Mouse (Mus musculus) G1E (cell line): ENCODE measurements at regions not wholly inside any gene's neighbourhood (a gene's known extent, or its start where the extent isn't known, plus 50 kb on each side); places are given as distances from the start of the nearest gene placed in this dataset.

Experiments
- ATAC-seq: 2 replicates; pipeline ENCODE4 v1.8.0; 2016; ENCODE audit warnings: mild to moderate bottlenecking; ENCODE audit not compliant: insufficient number of reproducible peaks, poor library complexity, low FRiP score, severe bottlenecking; ENCODE audit errors: extremely low read depth
- DNase-seq: peaks from one replicate; pipeline ENCODE4 v3.0.0; 2012; ENCODE audit warnings: low spot score
- H3K27me3 ChIP-seq: 2 replicates; pipeline ENCODE4 v1.6.1; 2012; ENCODE audit warnings: mild to moderate bottlenecking, low read length, inconsistent platforms; ENCODE audit not compliant: insufficient read depth
- H3K36me3 ChIP-seq: replicated peaks from 2 replicates; pipeline ENCODE3; 2012; ENCODE audit warnings: mild to moderate bottlenecking, inconsistent platforms
- H3K4me1 ChIP-seq: 2 replicates; pipeline ENCODE4 v1.6.1; 2012; ENCODE audit warnings: low read depth, low read length, inconsistent platforms, mixed read lengths; ENCODE audit not compliant: insufficient read depth
- H3K4me3 ChIP-seq: 2 replicates; pipeline ENCODE4 v1.5.1; 2012; ENCODE audit warnings: low read depth, mild to moderate bottlenecking, inconsistent platforms, low read length, moderate library complexity, mixed read lengths
- H3K9me3 ChIP-seq: replicated peaks from 2 replicates; pipeline ENCODE4 v1.6.1; 2012; ENCODE audit warnings: inconsistent platforms
- CTCF ChIP-seq: IDR thresholded peaks from 2 replicates; pipeline ENCODE4 v1.5.1; 2012; ENCODE audit warnings: low read depth, low read length, inconsistent platforms, mixed read lengths
- GATA1 ChIP-seq: IDR thresholded peaks from 2 replicates; pipeline ENCODE4 v1.6.1; 2012; ENCODE audit warnings: borderline replicate concordance, low read length, inconsistent platforms, mixed read lengths
- GATA2 ChIP-seq: IDR thresholded peaks from 2 replicates; pipeline ENCODE4 v1.6.1; 2012; ENCODE audit warnings: low read depth, low read length, inconsistent platforms, borderline replicate concordance
- POLR2AphosphoS5 ChIP-seq: IDR thresholded peaks from 2 replicates; pipeline ENCODE4 v1.6.1; 2012; ENCODE audit warnings: low read depth, low read length, inconsistent platforms; ENCODE audit not compliant: insufficient replicate concordance
- TAL1 ChIP-seq: conservative IDR thresholded peaks from 2 replicates; pipeline ENCODE4 v1.6.1; 2012; ENCODE audit warnings: low read depth, low read length, inconsistent platforms, mixed read lengths

DNA sequence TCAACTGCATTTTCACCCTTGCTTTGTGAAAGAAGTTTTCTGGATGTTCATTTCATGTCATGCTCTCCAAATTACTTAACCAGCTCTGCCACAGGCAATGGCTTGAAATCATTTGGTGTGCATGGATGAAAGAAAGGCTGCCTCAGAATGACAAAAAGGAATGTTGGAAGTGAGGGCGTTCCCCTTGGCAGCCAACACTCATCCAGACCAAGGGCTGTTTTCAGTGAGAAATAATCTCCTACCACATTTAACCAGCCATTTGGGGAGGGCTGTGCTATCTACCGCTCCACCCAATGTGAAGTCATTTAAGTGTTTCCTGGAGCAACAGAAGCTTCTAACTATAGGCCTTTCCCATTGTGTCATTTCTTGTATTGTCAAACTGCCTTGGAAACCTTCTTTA, 650.8 kb downstream of the Fat4 start:
- H3K4me1 ChIP-seq: no peaks in the 10 kb centered on the region
- H3K27me3 ChIP-seq: no peaks in the 10 kb centered on the region
- no peaks in the 10 kb centered on the region for H3K9me3 ChIP-seq
- no peaks in the 10 kb centered on the region for H3K36me3 ChIP-seq
- ATAC-seq (no peak), DNase-seq (no peak)
- TF ChIP-seq TAL1 (no peak), GATA2 (no peak), POLR2AphosphoS5 (no peak), GATA1 (no peak), CTCF (no peak)
- H3K4me3 ChIP-seq: no peak overlapping the region

DNA sequence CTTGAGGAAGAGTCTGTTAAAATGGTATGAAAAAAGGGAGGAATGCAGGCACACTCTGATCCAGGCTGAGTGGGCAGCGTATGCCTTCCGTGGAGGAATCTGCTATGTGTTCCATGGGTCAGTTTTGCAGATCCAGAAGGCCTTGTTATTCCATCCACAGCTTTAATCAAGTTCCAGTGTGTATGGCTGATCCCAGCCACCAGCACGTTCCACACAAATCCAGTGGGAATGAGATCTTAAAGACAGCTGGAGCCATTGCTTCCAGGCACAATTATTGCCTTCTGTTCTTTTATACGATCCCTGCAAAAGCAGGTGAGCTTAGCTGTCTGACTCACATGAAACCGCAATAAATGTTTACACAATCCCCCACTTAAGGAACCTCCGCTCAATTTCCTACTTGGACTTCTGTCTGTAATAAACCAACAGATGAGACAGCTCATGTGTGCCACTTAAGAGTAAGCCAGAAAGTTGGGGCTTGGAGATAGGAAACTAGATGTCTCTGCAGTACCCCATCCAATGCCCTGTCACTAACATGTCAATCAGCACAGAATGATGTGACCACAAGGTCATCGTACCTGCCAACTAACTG, 653.9 kb downstream of the Fat4 start:
- Histone ChIP-seq H3K4me3 (no peak overlapping the region), H3K4me1 (no peaks in the 10 kb centered on the region), H3K36me3 (no peaks in the 10 kb centered on the region), H3K9me3 (no peaks in the 10 kb centered on the region), H3K27me3 (no peaks in the 10 kb centered on the region)
- TF ChIP-seq GATA2 (no peak), GATA1 (no peak), POLR2AphosphoS5 (no peak), TAL1 (no peak)
- no peak for DNase-seq
- ATAC-seq: no peak

DNA sequence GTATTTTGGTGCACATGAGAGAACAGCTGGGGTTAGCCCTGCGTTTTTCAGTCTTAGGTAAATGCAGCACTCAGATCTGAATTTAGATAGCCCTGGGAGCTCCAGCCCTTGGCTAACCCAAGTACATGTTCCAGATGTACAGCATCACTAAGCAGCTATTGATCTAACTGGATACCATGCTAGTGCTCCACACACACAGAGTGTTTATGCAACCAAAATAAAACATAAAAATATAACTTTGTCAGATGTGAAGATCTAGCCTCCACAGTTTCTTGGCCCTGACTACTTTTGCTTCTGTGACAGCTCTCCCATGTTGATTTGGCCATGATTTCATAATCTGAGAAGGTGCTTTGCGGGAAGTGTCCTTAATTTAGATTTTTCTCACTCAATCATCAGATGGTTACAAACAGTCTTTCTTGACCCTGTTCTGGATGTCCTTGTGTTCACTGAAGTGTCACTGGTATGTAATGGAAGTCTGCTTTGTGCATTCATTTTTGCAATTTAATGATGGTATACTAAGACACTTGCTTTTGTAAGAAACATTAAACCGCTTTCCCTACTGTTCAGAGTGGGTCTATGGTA, 672.8 kb downstream of the Fat4 start:
- H3K27me3 ChIP-seq: no peaks in the 10 kb centered on the region
- H3K9me3 ChIP-seq: no peaks in the 10 kb centered on the region
- DNase-seq: no peak
- TF ChIP-seq TAL1 (no peak), GATA1 (no peak), CTCF (no peak), GATA2 (no peak), POLR2AphosphoS5 (no peak)
- H3K36me3 ChIP-seq: no peaks in the 10 kb centered on the region
- no peak overlapping the region for H3K4me3 ChIP-seq
- ATAC-seq: no peak
- no peaks in the 10 kb centered on the region for H3K4me1 ChIP-seq

DNA sequence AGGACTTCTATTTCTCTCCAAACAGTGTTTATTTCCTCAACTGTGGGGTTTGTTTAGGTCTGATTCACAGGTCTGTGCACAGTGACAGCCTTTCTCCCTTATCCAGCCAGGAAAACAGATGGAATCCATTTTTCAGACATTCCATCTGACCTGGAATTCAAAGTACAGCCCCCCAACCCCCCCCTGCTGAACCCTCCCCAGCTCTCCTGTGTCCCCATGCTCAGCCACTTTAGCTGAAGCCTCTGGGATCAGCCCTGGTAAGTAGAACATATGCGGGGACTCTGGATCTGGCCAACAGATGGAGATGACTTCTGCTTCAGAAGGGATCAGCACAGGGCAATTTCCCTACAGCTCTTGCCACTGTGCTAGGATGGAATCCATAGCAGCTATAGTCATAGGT, 674.2 kb downstream of the Fat4 start:
- DNase-seq (no peak), ATAC-seq (no peak)
- Histone ChIP-seq H3K4me1 (no peaks in the 10 kb centered on the region), H3K27me3 (no peaks in the 10 kb centered on the region), H3K9me3 (no peaks in the 10 kb centered on the region), H3K4me3 (no peak overlapping the region), H3K36me3 (no peaks in the 10 kb centered on the region)
- TF ChIP-seq GATA1: no peak
- no peak for TF ChIP-seq CTCF
- TF ChIP-seq TAL1: no peak
- no peak for TF ChIP-seq POLR2AphosphoS5
- TF ChIP-seq GATA2: no peak

DNA sequence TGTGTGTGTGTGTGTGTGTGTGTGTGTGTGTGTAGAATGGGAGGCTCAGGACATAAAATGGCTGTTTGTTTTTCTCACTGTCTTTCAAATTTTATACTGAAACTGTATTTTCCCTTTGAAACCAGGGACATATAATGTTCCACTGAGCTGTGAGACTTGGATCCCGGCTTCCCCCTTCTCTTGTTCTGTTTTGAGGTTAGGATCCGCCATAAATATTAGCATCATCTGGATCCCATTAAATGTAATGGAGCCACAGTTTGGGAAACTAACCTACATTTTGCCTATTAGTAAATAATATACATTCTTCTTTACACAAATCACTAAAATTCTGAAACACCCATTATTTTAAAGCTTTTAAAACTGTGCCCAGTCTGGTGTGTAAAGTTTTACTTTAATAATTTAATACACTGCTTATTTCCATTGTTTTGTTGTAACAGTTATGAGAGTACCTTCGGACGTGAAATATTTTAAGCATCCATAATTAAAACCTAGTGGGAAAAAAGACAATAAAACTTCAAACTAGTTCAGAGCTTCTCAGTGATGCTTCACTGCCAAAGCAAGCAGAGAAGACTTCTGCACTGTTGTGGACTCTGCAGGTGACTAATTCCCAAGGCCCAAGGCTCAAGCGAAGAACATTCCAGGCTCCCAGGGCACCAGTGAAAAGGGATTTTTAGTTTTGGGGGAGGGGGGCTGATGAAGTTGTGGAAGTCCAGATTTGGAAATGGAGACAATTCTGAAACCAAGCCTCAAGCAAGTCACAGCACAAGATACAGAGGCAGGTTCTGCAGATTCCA, 684.9 kb downstream of the Fat4 start:
- no peaks in the 10 kb centered on the region for H3K4me1 ChIP-seq
- H3K36me3 ChIP-seq: no peaks in the 10 kb centered on the region
- ATAC-seq (no peak), DNase-seq (no peak)
- H3K4me3 ChIP-seq: no peak overlapping the region
- TF ChIP-seq POLR2AphosphoS5 (no peak), GATA2 (no peak), GATA1 (no peak), CTCF (no peak), TAL1 (no peak)
- H3K27me3 ChIP-seq: no peaks in the 10 kb centered on the region
- peaks cover 3% of the 10 kb centered on the region; the same call in 1 of the 2 replicates for H3K9me3 ChIP-seq

DNA sequence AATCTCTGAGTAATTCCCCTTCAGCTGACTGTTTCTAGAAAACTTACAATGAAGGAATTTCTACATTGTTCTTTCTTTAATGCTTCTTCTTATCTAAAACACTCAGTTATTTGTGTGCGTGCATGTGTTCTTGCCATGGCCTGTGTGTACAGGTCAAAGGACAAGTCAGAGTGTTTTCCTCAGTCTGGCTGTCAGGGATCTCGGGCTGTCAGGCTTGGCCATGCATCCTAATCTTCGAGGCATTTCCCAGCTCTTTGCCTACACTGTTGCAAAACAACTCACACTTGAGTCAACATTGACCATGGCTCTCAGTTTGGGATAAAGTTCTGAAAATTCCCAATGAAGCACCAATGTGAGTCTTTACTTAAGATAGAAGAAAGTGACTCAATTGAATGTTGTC, 688.5 kb downstream of the Fat4 start:
- TF ChIP-seq GATA1: no peak
- Histone ChIP-seq H3K36me3 (no peaks in the 10 kb centered on the region), H3K4me1 (no peaks in the 10 kb centered on the region), H3K9me3 (peaks cover 6% of the 10 kb centered on the region; the same call in 1 of the 2 replicates), H3K27me3 (no peaks in the 10 kb centered on the region), H3K4me3 (no peak overlapping the region)
- DNase-seq (no peak), ATAC-seq (no peak)

DNA sequence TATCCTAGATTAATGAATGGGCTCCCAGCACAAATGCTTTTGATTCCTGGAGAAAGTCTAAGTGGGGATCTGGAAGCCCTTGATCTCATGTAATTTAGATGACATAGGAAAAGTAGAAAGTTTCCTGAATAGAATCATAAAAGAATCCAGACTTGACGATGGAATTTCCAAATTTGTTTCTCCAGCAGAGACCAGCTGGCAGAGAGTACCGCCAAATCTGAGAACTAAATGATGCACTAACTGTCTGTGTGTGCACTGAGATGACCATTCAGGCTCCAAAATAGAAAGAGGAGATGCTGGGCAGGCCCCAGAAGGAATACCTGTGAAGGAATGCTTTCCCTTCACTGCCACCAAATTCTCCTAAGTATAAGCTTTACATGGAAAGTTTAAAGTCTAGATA, 704.6 kb downstream of the Fat4 start:
- no peaks in the 10 kb centered on the region for H3K9me3 ChIP-seq
- H3K4me3 ChIP-seq: no peak overlapping the region
- ATAC-seq (no peak), DNase-seq (no peak)
- no peaks in the 10 kb centered on the region for H3K4me1 ChIP-seq
- H3K36me3 ChIP-seq: no peaks in the 10 kb centered on the region
- TF ChIP-seq TAL1 (no peak), CTCF (no peak), POLR2AphosphoS5 (no peak), GATA1 (no peak), GATA2 (no peak)
- no peaks in the 10 kb centered on the region for H3K27me3 ChIP-seq
